Mouse (Mus musculus): ENCODE results near the gene Sclt1. TPM values are rescaled to one million over a fixed set of nuclear protein-coding genes. Genes with fewer than 3 reads are reported as not detected.

The Sclt1 gene
- polyA plus RNA-seq, 1 experiment from 2014 or later = 19.5 TPM

- Histone ChIP-seq H3K27ac (replicated peaks; ENCODE audit: low read depth, low read length) (peak overlapping the region; percentile 47), H3K9me3 (ENCODE audit: control insufficient read depth, low read length) (no peaks in the 10 kb centered on the region), H3K4me3 (replicated peaks; ENCODE audit: low read depth, low read length) (no peak overlapping the region), H3K4me1 (ENCODE audit: control insufficient read depth, insufficient read depth, low read length) (peaks cover 17% of the 10 kb centered on the region), H3K4me2 (ENCODE audit: low read length) (no peak overlapping the region), H3K27me3 (ENCODE audit: control insufficient read depth, insufficient read depth, low read length) (no peaks in the 10 kb centered on the region), H3K9ac (replicated peaks; ENCODE audit: low read length) (no peak overlapping the region), H3K36me3 (ENCODE audit: control insufficient read depth, insufficient read depth, low read length) (peaks cover 2% of the 10 kb centered on the region; the same call in 1 of the 2 replicates)
- WGBS = 18% methylated on average over 5 of the region's 5 CpGs
- ATAC-seq (ENCODE audit: low FRiP score, low TSS enrichment) (peak; percentile 35), DNase-seq (peak; percentile 61)
Measured at GRCm38 (mm10) chr3:41603470-41604019, 138.8 kb downstream of the Sclt1 start.

GRCm38 (mm10) chr3:41602933-41603332 lies 139.4 kb downstream of the Sclt1 start:
- Histone ChIP-seq H3K9ac (replicated peaks; ENCODE audit: low read length) (no peak overlapping the region), H3K27ac (replicated peaks; ENCODE audit: low read depth, low read length) (peak overlapping the region; percentile 47; the same call in 1 of the 2 replicates), H3K36me3 (ENCODE audit: control insufficient read depth, insufficient read depth, low read length) (peaks cover 3% of the 10 kb centered on the region; the same call in 1 of the 2 replicates), H3K27me3 (ENCODE audit: control insufficient read depth, insufficient read depth, low read length) (no peaks in the 10 kb centered on the region), H3K4me1 (ENCODE audit: control insufficient read depth, insufficient read depth, low read length) (peaks cover 17% of the 10 kb centered on the region), H3K9me3 (ENCODE audit: control insufficient read depth, low read length) (no peaks in the 10 kb centered on the region), H3K4me3 (replicated peaks; ENCODE audit: low read depth, low read length) (no peak overlapping the region), H3K4me2 (ENCODE audit: low read length) (no peak overlapping the region)
- DNase-seq = no peak
- WGBS = 53% methylated on average over 10 of the region's 10 CpGs
- ATAC-seq (ENCODE audit: low FRiP score, low TSS enrichment) = no peak

- 73% methylated on average over 9 of the region's 9 CpGs for WGBS
- Histone ChIP-seq H3K4me3 (replicated peaks; ENCODE audit: low read depth, low read length) (no peak overlapping the region), H3K4me2 (ENCODE audit: low read length) (no peak overlapping the region), H3K9ac (replicated peaks; ENCODE audit: low read length) (no peak overlapping the region), H3K9me3 (ENCODE audit: control insufficient read depth, low read length) (no peaks in the 10 kb centered on the region), H3K27me3 (ENCODE audit: control insufficient read depth, insufficient read depth, low read length) (no peaks in the 10 kb centered on the region), H3K4me1 (ENCODE audit: control insufficient read depth, insufficient read depth, low read length) (peaks cover 17% of the 10 kb centered on the region), H3K27ac (replicated peaks; ENCODE audit: low read depth, low read length) (no peak overlapping the region), H3K36me3 (ENCODE audit: control insufficient read depth, insufficient read depth, low read length) (peaks cover 14% of the 10 kb centered on the region)
- ATAC-seq (ENCODE audit: low FRiP score, low TSS enrichment) = no peak
- DNase-seq = no peak
Measured at GRCm38 (mm10) chr3:41601226-41602020, 140.9 kb downstream of the Sclt1 start.

- H3K36me3 ChIP-seq (ENCODE audit: control insufficient read depth, insufficient read depth, low read length) = peaks cover 16% of the 10 kb centered on the region
- no peak overlapping the region for H3K4me2 ChIP-seq (ENCODE audit: low read length)
- H3K27ac ChIP-seq (replicated peaks; ENCODE audit: low read depth, low read length) = 0 out of 2 replicates have a peak overlapping the region, but pooled peaks have one; percentile 13
- no peak overlapping the region for H3K9ac ChIP-seq (replicated peaks; ENCODE audit: low read length)
- ATAC-seq (ENCODE audit: low FRiP score, low TSS enrichment) (peak; percentile 22; the same call in 1 of the 2 replicates), DNase-seq (peak; percentile 63)
- H3K4me1 ChIP-seq (ENCODE audit: control insufficient read depth, insufficient read depth, low read length) = peaks cover 12% of the 10 kb centered on the region
- H3K27me3 ChIP-seq (ENCODE audit: control insufficient read depth, insufficient read depth, low read length) = no peaks in the 10 kb centered on the region
- WGBS = 77% methylated on average over 14 of the region's 14 CpGs
- no peak overlapping the region for H3K4me3 ChIP-seq (replicated peaks; ENCODE audit: low read depth, low read length)
- H3K9me3 ChIP-seq (ENCODE audit: control insufficient read depth, low read length) = no peaks in the 10 kb centered on the region
Measured at GRCm38 (mm10) chr3:41599806-41600589, 142.3 kb downstream of the Sclt1 start.

- ATAC-seq (ENCODE audit: low FRiP score, low TSS enrichment) (no peak), DNase-seq (no peak)
- Histone ChIP-seq H3K4me3 (replicated peaks; ENCODE audit: low read depth, low read length) (no peak overlapping the region), H3K27ac (replicated peaks; ENCODE audit: low read depth, low read length) (no peak overlapping the region), H3K4me2 (ENCODE audit: low read length) (no peak overlapping the region), H3K27me3 (ENCODE audit: control insufficient read depth, insufficient read depth, low read length) (no peaks in the 10 kb centered on the region), H3K36me3 (ENCODE audit: control insufficient read depth, insufficient read depth, low read length) (peaks cover 20% of the 10 kb centered on the region), H3K4me1 (ENCODE audit: control insufficient read depth, insufficient read depth, low read length) (peaks cover 9% of the 10 kb centered on the region), H3K9ac (replicated peaks; ENCODE audit: low read length) (no peak overlapping the region), H3K9me3 (ENCODE audit: control insufficient read depth, low read length) (no peaks in the 10 kb centered on the region)
- 91% methylated on average over 10 of the region's 10 CpGs for WGBS
Measured at GRCm38 (mm10) chr3:41599226-41599625, 143.1 kb downstream of the Sclt1 start.

GRCm38 (mm10) chr3:41598412-41598811 lies 143.9 kb downstream of the Sclt1 start:
- 80% methylated on average over 9 of the region's 9 CpGs for WGBS
- Histone ChIP-seq H3K4me1 (ENCODE audit: control insufficient read depth, insufficient read depth, low read length) (0 out of 2 replicates have a peak, but pooled peaks cover 1% of the 10 kb centered on the region), H3K9me3 (ENCODE audit: control insufficient read depth, low read length) (no peaks in the 10 kb centered on the region), H3K4me2 (ENCODE audit: low read length) (no peak overlapping the region), H3K9ac (replicated peaks; ENCODE audit: low read length) (no peak overlapping the region), H3K36me3 (ENCODE audit: control insufficient read depth, insufficient read depth, low read length) (peaks cover 28% of the 10 kb centered on the region), H3K27me3 (ENCODE audit: control insufficient read depth, insufficient read depth, low read length) (no peaks in the 10 kb centered on the region), H3K27ac (replicated peaks; ENCODE audit: low read depth, low read length) (no peak overlapping the region), H3K4me3 (replicated peaks; ENCODE audit: low read depth, low read length) (no peak overlapping the region)
- DNase-seq (no peak), ATAC-seq (ENCODE audit: low FRiP score, low TSS enrichment) (no peak)

GRCm38 (mm10) chr3:41597036-41597435 lies 145.3 kb downstream of the Sclt1 start:
- Histone ChIP-seq H3K4me1 (ENCODE audit: control insufficient read depth, insufficient read depth, low read length) (no peaks in the 10 kb centered on the region), H3K27ac (replicated peaks; ENCODE audit: low read depth, low read length) (no peak overlapping the region), H3K4me2 (ENCODE audit: low read length) (no peak overlapping the region), H3K27me3 (ENCODE audit: control insufficient read depth, insufficient read depth, low read length) (no peaks in the 10 kb centered on the region), H3K9me3 (ENCODE audit: control insufficient read depth, low read length) (no peaks in the 10 kb centered on the region), H3K36me3 (ENCODE audit: control insufficient read depth, insufficient read depth, low read length) (peaks cover 35% of the 10 kb centered on the region), H3K9ac (replicated peaks; ENCODE audit: low read length) (no peak overlapping the region), H3K4me3 (replicated peaks; ENCODE audit: low read depth, low read length) (no peak overlapping the region)
- WGBS = 97% methylated on average over 8 of the region's 8 CpGs
- ATAC-seq (ENCODE audit: low FRiP score, low TSS enrichment) (no peak), DNase-seq (no peak)

GRCm38 (mm10) chr3:41595010-41595409 lies 147.3 kb downstream of the Sclt1 start:
- Histone ChIP-seq H3K4me2 (ENCODE audit: low read length) (no peak overlapping the region), H3K9me3 (ENCODE audit: control insufficient read depth, low read length) (no peaks in the 10 kb centered on the region), H3K9ac (replicated peaks; ENCODE audit: low read length) (no peak overlapping the region), H3K4me3 (replicated peaks; ENCODE audit: low read depth, low read length) (no peak overlapping the region), H3K36me3 (ENCODE audit: control insufficient read depth, insufficient read depth, low read length) (peaks cover 44% of the 10 kb centered on the region), H3K4me1 (ENCODE audit: control insufficient read depth, insufficient read depth, low read length) (no peaks in the 10 kb centered on the region), H3K27ac (replicated peaks; ENCODE audit: low read depth, low read length) (no peak overlapping the region), H3K27me3 (ENCODE audit: control insufficient read depth, insufficient read depth, low read length) (no peaks in the 10 kb centered on the region)
- DNase-seq = no peak
- WGBS = 95% methylated on average over 4 of the region's 4 CpGs
- no peak for ATAC-seq (ENCODE audit: low FRiP score, low TSS enrichment)
